Mouse (Mus musculus): ENCODE results near the gene Tgfb3. TPM values are rescaled to one million over a fixed set of nuclear protein-coding genes. Genes with fewer than 3 reads are reported as not detected.

Tgfb3 gene
- polyA plus RNA-seq, 1 experiment from 2014 or later, result 5.4 TPM

- Histone ChIP-seq H3K4me2 (no peak overlapping the region), H3K36me3 (peaks cover 16% of the 10 kb centered on the region), H3K4me1 (replicated peaks) (no peaks in the 10 kb centered on the region), H3K9ac (no peak overlapping the region), H3K4me3 (no peak overlapping the region), H3K27ac (no peak overlapping the region), H3K27me3 (no peaks in the 10 kb centered on the region), H3K9me3 (0 out of 2 replicates have a peak, but pooled peaks cover 5% of the 10 kb centered on the region)
- ATAC-seq (ENCODE audit: low FRiP score), result no peak
- WGBS, result 93% methylated on average over 2 of the region's 2 CpGs
Measured at GRCm38 (mm10) chr12:86046776-86047175, 32.1 kb downstream of the Tgfb3 start.

- H3K27ac ChIP-seq, result no peak overlapping the region
- H3K4me2 ChIP-seq, result no peak overlapping the region
- H3K36me3 ChIP-seq, result peaks cover 16% of the 10 kb centered on the region
- H3K4me3 ChIP-seq, result no peak overlapping the region
- 0 out of 2 replicates have a peak, but pooled peaks cover 5% of the 10 kb centered on the region for H3K9me3 ChIP-seq
- no peaks in the 10 kb centered on the region for H3K4me1 ChIP-seq (replicated peaks)
- H3K27me3 ChIP-seq, result no peaks in the 10 kb centered on the region
- 82% methylated on average over 5 of the region's 5 CpGs for WGBS
- no peak for ATAC-seq (ENCODE audit: low FRiP score)
- no peak overlapping the region for H3K9ac ChIP-seq
Measured at GRCm38 (mm10) chr12:86046141-86046540, 32.7 kb downstream of the Tgfb3 start.

- Histone ChIP-seq H3K4me3 (no peak overlapping the region), H3K9me3 (0 out of 2 replicates have a peak, but pooled peaks cover 5% of the 10 kb centered on the region), H3K36me3 (peaks cover 16% of the 10 kb centered on the region), H3K4me1 (replicated peaks) (peaks cover 19% of the 10 kb centered on the region), H3K9ac (no peak overlapping the region), H3K27ac (no peak overlapping the region), H3K4me2 (no peak overlapping the region), H3K27me3 (no peaks in the 10 kb centered on the region)
- ATAC-seq (ENCODE audit: low FRiP score), result no peak
- 84% methylated on average over 6 of the region's 6 CpGs for WGBS
Measured at GRCm38 (mm10) chr12:86039751-86040150, 39.1 kb downstream of the Tgfb3 start.

GRCm38 (mm10) chr12:86039078-86039477, 39.8 kb downstream of the Tgfb3 start:
- WGBS, result 79% methylated on average over 5 of the region's 5 CpGs
- Histone ChIP-seq H3K27ac (no peak overlapping the region), H3K27me3 (no peaks in the 10 kb centered on the region)

GRCm38 (mm10) chr12:86037235-86037921, 41.5 kb downstream of the Tgfb3 start:
- H3K9ac ChIP-seq, result 0 out of 2 replicates have a peak overlapping the region, but pooled peaks have one; percentile 35
- peak; percentile 54; the same call in 1 of the 2 replicates for ATAC-seq (ENCODE audit: low FRiP score)
- no peak overlapping the region for H3K4me2 ChIP-seq
- H3K27me3 ChIP-seq, result no peaks in the 10 kb centered on the region
- H3K9me3 ChIP-seq, result no peaks in the 10 kb centered on the region
- peaks cover 1% of the 10 kb centered on the region; the same call in 1 of the 2 replicates for H3K36me3 ChIP-seq
- no peak overlapping the region for H3K4me3 ChIP-seq
- WGBS, result 27% methylated on average over 12 of the region's 12 CpGs
- peaks cover 19% of the 10 kb centered on the region for H3K4me1 ChIP-seq (replicated peaks)
- peak overlapping the region; percentile 53 for H3K27ac ChIP-seq

More at GRCm38 (mm10) chr12:86039078-86039477, 39.8 kb downstream of the Tgfb3 start:
- H3K4me1 ChIP-seq (replicated peaks), result peaks cover 19% of the 10 kb centered on the region
- no peak overlapping the region for H3K4me2 ChIP-seq
- no peak overlapping the region for H3K9ac ChIP-seq
- 0 out of 2 replicates have a peak, but pooled peaks cover 5% of the 10 kb centered on the region for H3K9me3 ChIP-seq
- H3K36me3 ChIP-seq, result peaks cover 16% of the 10 kb centered on the region
- no peak for ATAC-seq (ENCODE audit: low FRiP score)
- H3K4me3 ChIP-seq, result no peak overlapping the region

GRCm38 (mm10) chr12:86036368-86037166, 42.3 kb downstream of the Tgfb3 start:
- ATAC-seq (ENCODE audit: low FRiP score), result no peak
- H3K9me3 ChIP-seq, result no peaks in the 10 kb centered on the region
- no peak overlapping the region for H3K9ac ChIP-seq
- WGBS, result 48% methylated on average over 9 of the region's 9 CpGs
- H3K27ac ChIP-seq, result peak overlapping the region; percentile 53
- H3K4me2 ChIP-seq, result no peak overlapping the region
- peaks cover 19% of the 10 kb centered on the region for H3K4me1 ChIP-seq (replicated peaks)
- no peaks in the 10 kb centered on the region for H3K27me3 ChIP-seq
- H3K36me3 ChIP-seq, result no peaks in the 10 kb centered on the region
- no peak overlapping the region for H3K4me3 ChIP-seq

- Histone ChIP-seq H3K27me3 (no peaks in the 10 kb centered on the region), H3K4me2 (no peak overlapping the region)
- no peak for ATAC-seq (ENCODE audit: low FRiP score)
Measured at GRCm38 (mm10) chr12:86035586-86035985, 43.3 kb downstream of the Tgfb3 start.

GRCm38 (mm10) chr12:86030932-86031331, 47.9 kb downstream of the Tgfb3 start:
- 76% methylated on average over 5 of the region's 5 CpGs for WGBS

More at GRCm38 (mm10) chr12:86035586-86035985, 43.3 kb downstream of the Tgfb3 start:
- Histone ChIP-seq H3K36me3 (no peaks in the 10 kb centered on the region), H3K9ac (no peak overlapping the region), H3K4me3 (no peak overlapping the region), H3K9me3 (no peaks in the 10 kb centered on the region), H3K27ac (no peak overlapping the region), H3K4me1 (replicated peaks) (peaks cover 19% of the 10 kb centered on the region)

GRCm38 (mm10) chr12:86027747-86028146, 51.1 kb downstream of the Tgfb3 start:
- H3K27ac ChIP-seq, result no peak overlapping the region
- H3K27me3 ChIP-seq, result no peaks in the 10 kb centered on the region
- H3K4me3 ChIP-seq, result no peak overlapping the region
- no peak for ATAC-seq (ENCODE audit: low FRiP score)
- H3K4me1 ChIP-seq (replicated peaks), result peaks cover 3% of the 10 kb centered on the region; the same call in 1 of the 2 replicates
- 90% methylated on average over 1 of the region's 1 CpGs for WGBS
- peaks cover 3% of the 10 kb centered on the region; the same call in 1 of the 2 replicates for H3K36me3 ChIP-seq
- H3K9me3 ChIP-seq, result no peaks in the 10 kb centered on the region
- H3K4me2 ChIP-seq, result no peak overlapping the region
- no peak overlapping the region for H3K9ac ChIP-seq

More at GRCm38 (mm10) chr12:86030932-86031331, 47.9 kb downstream of the Tgfb3 start:
- Histone ChIP-seq H3K4me2 (no peak overlapping the region), H3K4me3 (no peak overlapping the region), H3K36me3 (no peaks in the 10 kb centered on the region), H3K9me3 (no peaks in the 10 kb centered on the region), H3K9ac (no peak overlapping the region), H3K27me3 (no peaks in the 10 kb centered on the region), H3K27ac (no peak overlapping the region), H3K4me1 (replicated peaks) (no peaks in the 10 kb centered on the region)
- no peak for ATAC-seq (ENCODE audit: low FRiP score)

GRCm38 (mm10) chr12:86027000-86027399, 51.8 kb downstream of the Tgfb3 start:
- Histone ChIP-seq H3K4me2 (no peak overlapping the region), H3K9ac (no peak overlapping the region), H3K36me3 (peaks cover 3% of the 10 kb centered on the region; the same call in 1 of the 2 replicates), H3K4me3 (no peak overlapping the region), H3K9me3 (no peaks in the 10 kb centered on the region), H3K27ac (no peak overlapping the region), H3K27me3 (no peaks in the 10 kb centered on the region), H3K4me1 (replicated peaks) (peaks cover 3% of the 10 kb centered on the region; the same call in 1 of the 2 replicates)
- 67% methylated on average over 5 of the region's 5 CpGs for WGBS
- no peak for ATAC-seq (ENCODE audit: low FRiP score)

GRCm38 (mm10) chr12:86025480-86025879, 53.4 kb downstream of the Tgfb3 start:
- Histone ChIP-seq H3K36me3 (peaks cover 3% of the 10 kb centered on the region; the same call in 1 of the 2 replicates), H3K9ac (no peak overlapping the region), H3K27me3 (no peaks in the 10 kb centered on the region), H3K4me1 (replicated peaks) (peaks cover 3% of the 10 kb centered on the region; the same call in 1 of the 2 replicates), H3K4me2 (no peak overlapping the region), H3K9me3 (no peaks in the 10 kb centered on the region), H3K4me3 (no peak overlapping the region), H3K27ac (no peak overlapping the region)
- ATAC-seq (ENCODE audit: low FRiP score), result no peak
- 92% methylated on average over 6 of the region's 6 CpGs for WGBS

- peaks cover 3% of the 10 kb centered on the region; the same call in 1 of the 2 replicates for H3K36me3 ChIP-seq
- no peaks in the 10 kb centered on the region for H3K9me3 ChIP-seq
- no peak overlapping the region for H3K27ac ChIP-seq
- no peak for ATAC-seq (ENCODE audit: low FRiP score)
- no peak overlapping the region for H3K9ac ChIP-seq
- H3K4me3 ChIP-seq, result no peak overlapping the region
- no peak overlapping the region for H3K4me2 ChIP-seq
- WGBS, result 62% methylated on average over 4 of the region's 4 CpGs
- peaks cover 3% of the 10 kb centered on the region; the same call in 1 of the 2 replicates for H3K4me1 ChIP-seq (replicated peaks)
- H3K27me3 ChIP-seq, result no peaks in the 10 kb centered on the region
Measured at GRCm38 (mm10) chr12:86024426-86024825, 54.4 kb downstream of the Tgfb3 start.
